Mouse (Mus musculus) forebrain, embryonic 13.5 days (tissue): ENCODE results near the gene Psma6. TPM values are rescaled to one million over a fixed set of nuclear protein-coding genes. Genes with fewer than 3 reads are reported as not detected.

Experiments used
- ATAC-seq: fragments of 200-750 bp; cut with Nextera tagmentation; 2 replicates; pipeline ENCODE4 v1.8.0; 2017
- H3K27ac ChIP-seq: fragments of 300-500 bp; sonication (generic); 2 replicates; pipeline ENCODE4 v1.5.1; 2015; ENCODE audit warnings: inconsistent platforms, mild to moderate bottlenecking, moderate library complexity
- H3K27me3 ChIP-seq: fragments of 300-500 bp; sonication (generic); 2 replicates; pipeline ENCODE4 v1.6.1; 2015; ENCODE audit warnings: mild to moderate bottlenecking, inconsistent platforms
- H3K36me3 ChIP-seq: fragments of 300-500 bp; sonication (generic); 2 replicates; pipeline ENCODE4 v1.6.1; 2015; ENCODE audit warnings: mild to moderate bottlenecking, inconsistent platforms; ENCODE audit not compliant: poor library complexity, severe bottlenecking
- H3K4me1 ChIP-seq: fragments of 300-500 bp; sonication (generic); 2 replicates; pipeline ENCODE4 v1.6.1; 2015; ENCODE audit warnings: inconsistent platforms
- H3K4me2 ChIP-seq: fragments of 300-500 bp; sonication (generic); 2 replicates; pipeline ENCODE4 v1.6.1; 2015; ENCODE audit warnings: inconsistent platforms, mild to moderate bottlenecking, moderate library complexity
- H3K4me3 ChIP-seq: fragments of 300-500 bp; sonication (generic); 2 replicates; pipeline ENCODE4 v1.5.1; 2015; ENCODE audit warnings: mild to moderate bottlenecking, inconsistent platforms
- H3K9ac ChIP-seq: fragments of 300-500 bp; sonication (generic); 2 replicates; pipeline ENCODE4 v1.6.1; 2015; ENCODE audit warnings: mild to moderate bottlenecking, inconsistent platforms
- H3K9me3 ChIP-seq: fragments of 300-500 bp; sonication (generic); replicated peaks from 2 replicates; pipeline ENCODE4 v1.6.1; 2016; ENCODE audit warnings: inconsistent platforms
- WGBS: fragments of 180-500 bp; shearing (Covaris S2); methylation state at CpG from one replicate; pipeline ENCODE4 v1.1.7; 2015; 5-methylcytosine and 5-hydroxymethylcytosine counted together
- polyA plus RNA-seq: library from polyadenylated mRNA; unstranded; fragments of >200 nt; fragmentation: Nextera tagmentation; extraction: Ambion mirVana; gene quantifications from 2 replicates; pipeline ENCODE4 v1.2.1, GENCODE M21; 2015

Gene Psma6
- polyA plus RNA-seq, 1 experiment from 2014 or later: 510 TPM

- ATAC-seq: no peak
- Histone ChIP-seq H3K4me2 (no peak overlapping the region), H3K4me1 (peaks cover 15% of the 10 kb centered on the region), H3K27me3 (no peaks in the 10 kb centered on the region), H3K9ac (no peak overlapping the region), H3K36me3 (no peaks in the 10 kb centered on the region), H3K4me3 (no peak overlapping the region), H3K9me3 (no peaks in the 10 kb centered on the region), H3K27ac (no peak overlapping the region)
- WGBS: 96% methylated on average over 4 of the region's 4 CpGs
Observed at GRCm38 (mm10) chr12:55396536-55396935, 12.5 kb downstream of the Psma6 start.

- Histone ChIP-seq H3K4me2 (peak overlapping the region; percentile 94), H3K4me3 (peak overlapping the region; percentile 85), H3K36me3 (no peaks in the 10 kb centered on the region), H3K27me3 (no peaks in the 10 kb centered on the region), H3K9me3 (no peaks in the 10 kb centered on the region), H3K27ac (peak overlapping the region; percentile 87), H3K4me1 (peaks cover 15% of the 10 kb centered on the region), H3K9ac (peak overlapping the region; percentile 91)
- no peak for ATAC-seq
- WGBS: 73% methylated on average over 9 of the region's 9 CpGs
Observed at GRCm38 (mm10) chr12:55397544-55398239, 13.7 kb downstream of the Psma6 start.

DNA sequence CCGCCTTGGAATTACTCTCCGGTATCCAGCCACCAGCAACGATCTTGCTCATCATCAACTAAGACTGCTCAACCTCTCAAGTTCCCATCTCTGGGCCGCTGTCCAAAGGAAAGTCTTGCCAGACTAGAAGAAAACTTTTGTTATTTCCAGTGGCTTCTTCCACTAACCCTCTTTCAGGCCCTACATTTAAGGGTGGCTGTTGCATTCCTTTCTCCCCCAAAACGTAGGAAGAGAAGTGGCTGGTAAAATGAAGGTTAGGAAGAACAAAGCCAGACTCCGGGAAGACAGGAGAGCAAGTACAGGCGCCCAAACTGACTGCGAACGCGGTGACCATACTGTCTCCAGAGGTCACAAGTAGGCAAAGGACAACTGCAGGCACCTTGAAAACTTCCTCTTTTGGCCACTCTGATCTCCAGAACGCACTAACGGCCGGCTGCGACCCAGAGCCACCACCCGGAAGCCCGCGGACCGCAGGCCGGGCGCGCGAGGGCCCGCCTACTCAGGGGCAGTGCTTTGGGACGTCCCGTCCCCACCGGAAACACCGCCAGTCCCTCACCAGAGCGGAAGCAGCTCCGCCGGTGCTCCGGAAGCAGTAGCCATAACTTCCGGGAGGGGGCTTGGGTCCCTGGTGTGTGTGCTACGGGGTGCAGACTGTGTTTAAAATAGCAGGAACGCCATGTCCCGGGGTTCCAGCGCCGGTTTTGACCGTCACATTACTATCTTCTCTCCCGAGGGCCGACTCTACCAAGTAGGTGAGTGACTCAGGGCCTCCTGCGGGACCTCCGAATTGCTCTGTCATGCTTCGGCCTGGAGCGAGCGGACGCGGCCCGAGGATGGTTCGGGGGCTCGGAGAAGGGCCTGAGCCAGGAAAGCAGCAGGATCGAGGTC, 14.5 kb downstream of the Psma6 start:
- WGBS: under 1% methylated on average over 51 of the region's 51 CpGs

DNA sequence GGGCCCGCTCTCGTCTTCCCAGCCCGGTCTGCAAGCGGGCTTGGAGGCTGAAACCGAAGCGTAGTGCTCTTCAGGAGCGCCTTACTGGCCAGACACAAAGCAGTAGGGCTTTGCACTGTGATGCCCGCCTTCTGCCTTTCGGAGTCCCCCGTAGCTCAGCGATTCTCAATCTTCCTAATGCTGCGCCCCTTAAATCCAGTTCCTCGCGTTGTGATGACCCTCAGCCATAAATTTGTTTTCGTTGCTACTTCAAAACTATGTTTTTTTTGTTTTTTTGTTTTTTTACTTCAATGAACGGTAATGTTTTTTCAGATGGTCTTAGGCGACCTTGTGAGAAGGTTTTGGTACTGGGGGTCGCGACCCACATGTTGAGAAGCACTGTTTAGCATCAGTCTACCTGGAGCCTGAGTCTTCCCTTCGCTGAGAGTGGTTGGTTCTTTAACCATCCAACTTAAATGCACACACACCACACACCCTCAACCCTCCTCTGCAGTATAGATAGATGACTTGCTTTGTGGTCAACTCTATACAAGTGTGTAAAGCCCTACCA, 15.2 kb downstream of the Psma6 start:
- peak overlapping the region; percentile 85 for H3K4me3 ChIP-seq
- peaks cover 15% of the 10 kb centered on the region for H3K4me1 ChIP-seq
- WGBS: under 1% methylated on average over 20 of the region's 20 CpGs
- H3K27ac ChIP-seq: peak overlapping the region; percentile 87
- H3K36me3 ChIP-seq: peaks cover 12% of the 10 kb centered on the region; the same call in 1 of the 2 replicates
- peak overlapping the region; percentile 91 for H3K9ac ChIP-seq
- no peaks in the 10 kb centered on the region for H3K27me3 ChIP-seq
- ATAC-seq: no peak; the same call in 1 of the 2 replicates
- no peaks in the 10 kb centered on the region for H3K9me3 ChIP-seq
- H3K4me2 ChIP-seq: peak overlapping the region; percentile 94

More for the DNA sequence above, 14.5 kb downstream of the Psma6 start:
- H3K4me1 ChIP-seq: peaks cover 15% of the 10 kb centered on the region
- peak overlapping the region; percentile 94 for H3K4me2 ChIP-seq
- peaks cover 7% of the 10 kb centered on the region; the same call in 1 of the 2 replicates for H3K36me3 ChIP-seq
- H3K4me3 ChIP-seq: peak overlapping the region; percentile 85
- H3K9me3 ChIP-seq: no peaks in the 10 kb centered on the region
- H3K9ac ChIP-seq: peak overlapping the region; percentile 91
- peak overlapping the region; percentile 87 for H3K27ac ChIP-seq
- no peaks in the 10 kb centered on the region for H3K27me3 ChIP-seq
- ATAC-seq: peak; percentile 100

DNA sequence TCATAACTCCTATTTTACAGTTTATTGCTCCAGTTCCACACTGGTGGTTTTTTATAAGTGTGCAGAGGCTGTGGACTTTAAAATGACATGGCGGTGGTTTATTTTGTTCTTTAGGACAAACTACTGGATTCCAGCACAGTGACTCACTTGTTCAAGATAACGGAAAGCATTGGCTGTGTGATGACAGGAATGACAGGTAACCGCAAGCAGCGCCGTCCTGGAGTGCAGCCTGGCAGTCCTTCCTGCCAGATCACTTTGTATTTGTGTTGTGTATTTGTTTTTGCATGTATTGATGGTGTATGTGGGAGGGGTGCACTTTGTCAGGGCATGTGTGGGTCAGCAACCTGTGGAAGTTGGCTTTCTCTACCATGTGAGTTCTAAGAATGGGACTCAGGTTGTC, 23.9 kb downstream of the Psma6 start:
- 94% methylated on average over 5 of the region's 5 CpGs for WGBS

DNA sequence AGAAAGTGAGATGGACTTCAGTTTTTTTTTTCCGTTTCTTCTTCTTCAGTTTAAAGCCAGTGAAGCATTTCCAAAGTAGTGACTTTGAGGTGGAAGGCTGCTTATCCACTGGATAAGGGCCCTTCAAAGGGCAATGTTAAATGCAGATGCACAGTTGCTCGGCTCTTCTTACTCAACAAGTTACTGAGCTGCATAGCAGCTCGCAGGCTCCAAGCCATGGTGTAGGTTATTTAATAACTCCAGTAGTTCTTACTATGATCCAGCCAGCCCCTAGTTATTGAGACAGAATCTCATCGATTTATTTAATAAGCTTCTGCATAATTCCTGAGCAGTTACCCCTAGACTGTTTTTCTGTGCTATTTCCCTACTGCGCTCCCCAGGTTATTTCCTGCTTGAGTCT, 31.2 kb downstream of the Psma6 start:
- Histone ChIP-seq H3K36me3 (peaks cover 88% of the 10 kb centered on the region), H3K4me2 (no peak overlapping the region), H3K9me3 (no peaks in the 10 kb centered on the region), H3K27me3 (no peaks in the 10 kb centered on the region), H3K27ac (no peak overlapping the region), H3K4me3 (no peak overlapping the region), H3K9ac (no peak overlapping the region), H3K4me1 (no peaks in the 10 kb centered on the region)
- ATAC-seq: no peak
- 97% methylated on average over 5 of the region's 5 CpGs for WGBS

More for the DNA sequence above, 23.9 kb downstream of the Psma6 start:
- Histone ChIP-seq H3K4me2 (no peak overlapping the region), H3K9ac (no peak overlapping the region), H3K4me1 (no peaks in the 10 kb centered on the region), H3K9me3 (no peaks in the 10 kb centered on the region), H3K36me3 (peaks cover 60% of the 10 kb centered on the region), H3K27ac (no peak overlapping the region), H3K27me3 (no peaks in the 10 kb centered on the region), H3K4me3 (no peak overlapping the region)
- ATAC-seq: no peak

DNA sequence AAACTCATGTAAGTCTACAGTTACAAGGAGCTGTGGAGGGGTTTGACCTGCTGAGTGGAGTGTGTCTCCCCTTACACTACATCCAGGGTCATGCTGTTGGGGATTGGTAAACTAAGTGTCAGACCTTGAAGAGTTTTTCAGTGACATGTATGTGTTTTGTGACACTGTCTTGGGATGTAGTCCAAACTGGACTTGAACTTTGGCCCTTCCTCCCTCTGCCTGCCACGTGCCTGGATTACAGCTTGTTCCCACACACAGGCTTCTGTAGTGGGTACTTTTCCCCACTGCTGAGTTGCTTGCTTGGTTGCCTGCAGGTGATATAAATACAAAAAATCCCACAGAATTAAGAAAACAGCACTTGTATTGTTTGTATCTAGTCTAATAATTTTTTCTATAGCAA, 31.7 kb downstream of the Psma6 start:
- Histone ChIP-seq H3K9ac (no peak overlapping the region), H3K36me3 (peaks cover 89% of the 10 kb centered on the region), H3K27ac (no peak overlapping the region), H3K9me3 (no peaks in the 10 kb centered on the region), H3K4me2 (no peak overlapping the region), H3K4me1 (no peaks in the 10 kb centered on the region), H3K27me3 (no peaks in the 10 kb centered on the region), H3K4me3 (no peak overlapping the region)
- WGBS: 93% methylated on average over 1 of the region's 1 CpGs
- no peak for ATAC-seq

DNA sequence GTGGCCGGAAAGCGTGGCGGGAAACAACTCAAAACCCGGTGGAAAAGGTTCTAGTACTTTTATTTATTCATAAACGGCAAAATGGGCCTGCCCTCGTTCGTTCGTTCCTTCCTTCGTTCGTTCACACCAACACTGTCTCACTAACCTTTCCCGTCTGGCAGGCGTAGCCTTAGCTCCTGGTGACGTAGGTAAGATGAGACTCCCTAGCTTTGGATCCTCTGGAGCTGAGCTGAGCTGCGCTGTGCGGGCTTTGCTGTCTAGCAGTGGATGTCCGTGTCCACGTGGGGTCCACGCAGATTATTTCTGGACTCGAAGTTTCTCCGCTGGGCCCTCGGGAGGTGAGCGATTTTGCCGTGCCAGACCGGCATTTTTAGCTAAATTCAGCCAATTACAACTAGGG, 36.2 kb downstream of the Psma6 start:
- no peak overlapping the region for H3K9ac ChIP-seq
- peaks cover 52% of the 10 kb centered on the region for H3K36me3 ChIP-seq
- no peak overlapping the region for H3K27ac ChIP-seq
- H3K4me1 ChIP-seq: no peaks in the 10 kb centered on the region
- WGBS: 95% methylated on average over 24 of the region's 24 CpGs
- H3K4me2 ChIP-seq: no peak overlapping the region
- H3K4me3 ChIP-seq: no peak overlapping the region
- ATAC-seq: no peak
- no peaks in the 10 kb centered on the region for H3K9me3 ChIP-seq
- H3K27me3 ChIP-seq: no peaks in the 10 kb centered on the region

DNA sequence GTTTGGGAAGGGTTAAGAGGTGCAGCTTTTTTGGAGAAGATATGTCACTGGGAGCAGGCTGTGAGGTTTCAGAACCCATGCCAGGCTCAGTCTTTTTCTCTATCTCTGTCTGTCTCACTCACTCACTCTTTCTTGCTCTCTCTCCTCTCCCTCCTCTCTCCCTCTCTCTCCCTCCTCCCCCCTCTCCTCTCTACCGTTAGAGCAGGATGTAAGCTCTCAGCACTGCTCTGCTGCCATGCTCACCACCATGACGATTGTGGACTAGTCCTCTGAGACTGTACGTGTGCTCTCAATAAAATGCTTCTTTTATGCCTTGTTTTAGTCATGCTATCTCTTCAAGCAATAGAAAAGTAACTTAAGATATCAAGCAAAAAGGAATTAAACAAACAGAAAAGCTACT, 38.0 kb downstream of the Psma6 start:
- no peak for ATAC-seq
- peaks cover 34% of the 10 kb centered on the region for H3K36me3 ChIP-seq
- no peak overlapping the region for H3K4me2 ChIP-seq
- H3K9ac ChIP-seq: no peak overlapping the region
- no peaks in the 10 kb centered on the region for H3K27me3 ChIP-seq
- H3K9me3 ChIP-seq: no peaks in the 10 kb centered on the region
- no peaks in the 10 kb centered on the region for H3K4me1 ChIP-seq
- 45% methylated on average over 3 of the region's 3 CpGs for WGBS
- no peak overlapping the region for H3K4me3 ChIP-seq
- no peak overlapping the region for H3K27ac ChIP-seq

- H3K9ac ChIP-seq: no peak overlapping the region
- H3K27ac ChIP-seq: no peak overlapping the region
- H3K4me2 ChIP-seq: no peak overlapping the region
- H3K9me3 ChIP-seq: no peaks in the 10 kb centered on the region
- H3K36me3 ChIP-seq: no peaks in the 10 kb centered on the region
- H3K4me1 ChIP-seq: no peaks in the 10 kb centered on the region
- no peak for ATAC-seq
- no peak overlapping the region for H3K4me3 ChIP-seq
- H3K27me3 ChIP-seq: no peaks in the 10 kb centered on the region
- WGBS: 95% methylated on average over 7 of the region's 7 CpGs
Observed at GRCm38 (mm10) chr12:55426300-55426699, 42.3 kb downstream of the Psma6 start.

DNA sequence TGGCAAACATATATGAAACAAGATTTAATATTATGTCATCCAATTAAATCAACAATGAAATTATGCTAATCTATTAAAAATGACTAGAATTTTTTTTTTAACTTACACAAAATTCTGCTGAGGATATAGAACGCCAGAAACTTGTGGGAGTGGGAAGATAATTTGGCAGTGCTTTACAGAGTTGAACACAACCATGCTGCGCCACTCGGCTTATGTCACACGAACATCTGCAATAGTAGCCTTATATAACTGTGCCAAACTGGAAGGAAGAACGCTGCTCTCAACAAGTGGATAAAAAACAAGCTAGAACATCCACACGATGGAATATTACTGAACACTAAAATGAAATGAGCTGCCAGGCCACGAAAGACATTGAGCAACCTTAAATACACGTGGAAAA, 45.2 kb downstream of the Psma6 start:
- Histone ChIP-seq H3K9me3 (no peaks in the 10 kb centered on the region), H3K4me2 (no peak overlapping the region), H3K36me3 (no peaks in the 10 kb centered on the region), H3K4me1 (no peaks in the 10 kb centered on the region), H3K4me3 (no peak overlapping the region), H3K9ac (no peak overlapping the region), H3K27ac (no peak overlapping the region), H3K27me3 (no peaks in the 10 kb centered on the region)
- ATAC-seq: no peak
- 89% methylated on average over 8 of the region's 8 CpGs for WGBS

GRCm38 (mm10) chr12:55429956-55430355, 45.9 kb downstream of the Psma6 start:
- Histone ChIP-seq H3K9me3 (no peaks in the 10 kb centered on the region), H3K36me3 (no peaks in the 10 kb centered on the region), H3K27ac (no peak overlapping the region), H3K4me2 (no peak overlapping the region), H3K9ac (no peak overlapping the region), H3K4me3 (no peak overlapping the region), H3K4me1 (no peaks in the 10 kb centered on the region), H3K27me3 (no peaks in the 10 kb centered on the region)
- 90% methylated on average over 4 of the region's 4 CpGs for WGBS
- ATAC-seq: no peak
